Mouse (Mus musculus): ENCODE measurements at regions not wholly inside any gene's neighbourhood (a gene's known extent, or its start where the extent isn't known, plus 50 kb on each side); places are given as distances from the start of the nearest gene placed in this dataset.

GRCm38 (mm10) chr12:4542191-4542590 lies 50.2 kb upstream of the Itsn2 start:
- ATAC-seq (replicated peaks; ENCODE audit: poor library complexity, severe bottlenecking), result no peak

- ATAC-seq (replicated peaks; ENCODE audit: poor library complexity, severe bottlenecking), result peak; percentile 70
These were observed 57.3 kb upstream of the Ncoa1 start for GRCm38 (mm10) chr12:4534252-4534651.

GRCm38 (mm10) chr12:4533710-4534109 lies 56.7 kb upstream of the Ncoa1 start:
- no peak for ATAC-seq (replicated peaks; ENCODE audit: poor library complexity, severe bottlenecking)

- ATAC-seq (replicated peaks; ENCODE audit: poor library complexity, severe bottlenecking), result 0 out of 2 replicates have a peak, but pooled peaks have one; percentile 45
These were observed 55.7 kb upstream of the Ncoa1 start for GRCm38 (mm10) chr12:4532707-4533106.

- peak; percentile 44 for ATAC-seq (replicated peaks; ENCODE audit: poor library complexity, severe bottlenecking)
These were observed 50.0 kb upstream of the Ncoa1 start for GRCm38 (mm10) chr12:4527027-4527426.

Measured in granulocyte monocyte progenitor cell, adult 5-6 weeks (primary cell).